Mouse (Mus musculus): ENCODE data around the gene Rad9a. TPM values are rescaled to one million over a fixed set of nuclear protein-coding genes. Genes with fewer than 3 reads are reported as not detected.
"Not testable (repeated sequence)": the region's sequence is repeated elsewhere in the genome, so short reads cannot be mapped to it uniquely, and the experiment has no call there.

The Rad9a gene
- total RNA-seq (2014; rRNA removed; ENCODE audit: low replicate concordance): 9.5 and 12.3 TPM in 2 replicates
- polyA plus RNA-seq (2015; fragmentation: Nextera tagmentation; extraction: Ambion mirVana): 9.5 and 9.7 TPM in 2 replicates

GRCm38 (mm10) chr19:4201291-4201909 lies at the start of gene Rad9a:
Rad9a (minus strand) TSS chr19:4201662.
- Histone ChIP-seq H3K4me2 (ENCODE audit: low read depth, low read length) (peak within 1 kb of the TSS; percentile 82), H3K27me3 (ENCODE audit: control insufficient read depth, insufficient read depth, low read length) (no peaks in the 10 kb centered on the region), H3K4me1 (ENCODE audit: control insufficient read depth, insufficient read depth) (peaks cover 21% of the 10 kb centered on the region), H3K9ac (replicated peaks; ENCODE audit: low read depth, low read length) (peak within 1 kb of the TSS; percentile 80), H3K9me3 (replicated peaks; ENCODE audit: control insufficient read depth, low read length) (no peaks in the 10 kb centered on the region), H3K4me3 (ENCODE audit: low read depth, low read length) (peak within 1 kb of the TSS; percentile 67), H3K27ac (ENCODE audit: low read depth) (peak within 1 kb of the TSS; percentile 67), H3K36me3 (replicated peaks; ENCODE audit: control insufficient read depth, insufficient read depth, low read length) (peaks cover 31% of the 10 kb centered on the region)
- ATAC-seq (ENCODE audit: insufficient read depth, low read depth) (peak; percentile 88), DNase-seq (ENCODE audit: low spot score) (peak; percentile 99)
- under 1% methylated on average over 34 of the region's 34 CpGs for WGBS
- TF ChIP-seq EP300 (IDR thresholded peaks at IDR 0.05; ENCODE audit: low read depth) (peak; percentile 78; the same call in 1 of the 2 replicates), CTCF (IDR thresholded peaks at IDR 0.05; ENCODE audit: low read depth) (no peak)

- H3K4me2 ChIP-seq (ENCODE audit: low read depth, low read length); H3K9me3 ChIP-seq (replicated peaks; ENCODE audit: control insufficient read depth, low read length); ATAC-seq (ENCODE audit: insufficient read depth, low read depth); H3K9ac ChIP-seq (replicated peaks; ENCODE audit: low read depth, low read length); H3K27ac ChIP-seq (ENCODE audit: low read depth); H3K36me3 ChIP-seq (replicated peaks; ENCODE audit: control insufficient read depth, insufficient read depth, low read length); H3K4me3 ChIP-seq (ENCODE audit: low read depth, low read length); H3K27me3 ChIP-seq (ENCODE audit: control insufficient read depth, insufficient read depth, low read length); H3K4me1 ChIP-seq (ENCODE audit: control insufficient read depth, insufficient read depth); DNase-seq (ENCODE audit: low spot score): not testable (repeated sequence)
- 79% methylated on average over 1 of the region's 1 CpGs for WGBS
Observed at GRCm38 (mm10) chr19:4248683-4249082, 47.2 kb upstream of the Rad9a start.

GRCm38 (mm10) chr19:4247010-4247409 lies 45.5 kb upstream of the Rad9a start:
- Histone ChIP-seq H3K36me3 (replicated peaks; ENCODE audit: control insufficient read depth, insufficient read depth, low read length) (no peaks in the 10 kb centered on the region), H3K4me3 (ENCODE audit: low read depth, low read length) (no peak overlapping the region), H3K4me1 (ENCODE audit: control insufficient read depth, insufficient read depth) (no peaks in the 10 kb centered on the region), H3K27ac (ENCODE audit: low read depth) (no peak overlapping the region), H3K9me3 (replicated peaks; ENCODE audit: control insufficient read depth, low read length) (no peaks in the 10 kb centered on the region), H3K9ac (replicated peaks; ENCODE audit: low read depth, low read length) (no peak overlapping the region), H3K27me3 (ENCODE audit: control insufficient read depth, insufficient read depth, low read length) (no peaks in the 10 kb centered on the region), H3K4me2 (ENCODE audit: low read depth, low read length) (no peak overlapping the region)
- no peak for DNase-seq (ENCODE audit: low spot score)
- no peak for ATAC-seq (ENCODE audit: insufficient read depth, low read depth)
- 0 out of 2 replicates have a peak, but pooled peaks have one; percentile 7 for TF ChIP-seq CTCF (IDR thresholded peaks at IDR 0.05; ENCODE audit: low read depth)
- TF ChIP-seq EP300 (IDR thresholded peaks at IDR 0.05; ENCODE audit: low read depth): no peak
- WGBS: 42% methylated on average over 1 of the region's 1 CpGs

- Histone ChIP-seq H3K4me3 (ENCODE audit: low read depth, low read length) (no peak overlapping the region), H3K27ac (ENCODE audit: low read depth) (no peak overlapping the region), H3K27me3 (ENCODE audit: control insufficient read depth, insufficient read depth, low read length) (no peaks in the 10 kb centered on the region), H3K9ac (replicated peaks; ENCODE audit: low read depth, low read length) (no peak overlapping the region), H3K9me3 (replicated peaks; ENCODE audit: control insufficient read depth, low read length) (no peaks in the 10 kb centered on the region), H3K4me2 (ENCODE audit: low read depth, low read length) (no peak overlapping the region), H3K36me3 (replicated peaks; ENCODE audit: control insufficient read depth, insufficient read depth, low read length) (no peaks in the 10 kb centered on the region), H3K4me1 (ENCODE audit: control insufficient read depth, insufficient read depth) (no peaks in the 10 kb centered on the region)
- WGBS: 77% methylated on average over 6 of the region's 6 CpGs
- ATAC-seq (ENCODE audit: insufficient read depth, low read depth) (no peak), DNase-seq (ENCODE audit: low spot score) (no peak)
- no peak for TF ChIP-seq CTCF (IDR thresholded peaks at IDR 0.05; ENCODE audit: low read depth)
- TF ChIP-seq EP300 (IDR thresholded peaks at IDR 0.05; ENCODE audit: low read depth): no peak
Observed at GRCm38 (mm10) chr19:4244775-4245174, 43.3 kb upstream of the Rad9a start.

GRCm38 (mm10) chr19:4242416-4242815 lies 41.0 kb upstream of the Rad9a start:
- Histone ChIP-seq H3K9ac (replicated peaks; ENCODE audit: low read depth, low read length) (no peak overlapping the region), H3K36me3 (replicated peaks; ENCODE audit: control insufficient read depth, insufficient read depth, low read length) (no peaks in the 10 kb centered on the region), H3K4me2 (ENCODE audit: low read depth, low read length) (no peak overlapping the region), H3K4me3 (ENCODE audit: low read depth, low read length) (no peak overlapping the region), H3K27ac (ENCODE audit: low read depth) (no peak overlapping the region), H3K9me3 (replicated peaks; ENCODE audit: control insufficient read depth, low read length) (no peaks in the 10 kb centered on the region), H3K4me1 (ENCODE audit: control insufficient read depth, insufficient read depth) (no peaks in the 10 kb centered on the region), H3K27me3 (ENCODE audit: control insufficient read depth, insufficient read depth, low read length) (no peaks in the 10 kb centered on the region)
- ATAC-seq (ENCODE audit: insufficient read depth, low read depth) (no peak), DNase-seq (ENCODE audit: low spot score) (no peak)
- 70% methylated on average over 3 of the region's 3 CpGs for WGBS
- peak; percentile 27 for TF ChIP-seq CTCF (IDR thresholded peaks at IDR 0.05; ENCODE audit: low read depth)
- no peak for TF ChIP-seq EP300 (IDR thresholded peaks at IDR 0.05; ENCODE audit: low read depth)

- no peak for ATAC-seq (ENCODE audit: insufficient read depth, low read depth)
- no peak overlapping the region for H3K4me2 ChIP-seq (ENCODE audit: low read depth, low read length)
Observed at GRCm38 (mm10) chr19:4240247-4240668, 38.8 kb upstream of the Rad9a start.

More at GRCm38 (mm10) chr19:4240247-4240668, 38.8 kb upstream of the Rad9a start:
- Histone ChIP-seq H3K27me3 (ENCODE audit: control insufficient read depth, insufficient read depth, low read length) (no peaks in the 10 kb centered on the region), H3K27ac (ENCODE audit: low read depth) (no peak overlapping the region), H3K4me1 (ENCODE audit: control insufficient read depth, insufficient read depth) (no peaks in the 10 kb centered on the region), H3K9ac (replicated peaks; ENCODE audit: low read depth, low read length) (no peak overlapping the region), H3K4me3 (ENCODE audit: low read depth, low read length) (no peak overlapping the region), H3K9me3 (replicated peaks; ENCODE audit: control insufficient read depth, low read length) (no peaks in the 10 kb centered on the region), H3K36me3 (replicated peaks; ENCODE audit: control insufficient read depth, insufficient read depth, low read length) (no peaks in the 10 kb centered on the region)
- WGBS: 63% methylated on average over 8 of the region's 8 CpGs
- DNase-seq (ENCODE audit: low spot score): no peak
- no peak for TF ChIP-seq EP300 (IDR thresholded peaks at IDR 0.05; ENCODE audit: low read depth)
- TF ChIP-seq CTCF (IDR thresholded peaks at IDR 0.05; ENCODE audit: low read depth): no peak
